Mouse (Mus musculus): Measurements from ENCODE around the gene C1qtnf12.

Gene C1qtnf12

GRCm38 (mm10) chr4:155993606-155994005 is 31.5 kb downstream of the C1qtnf12 start:
- DNase-seq (ENCODE audit: low spot score), result no peak

GRCm38 (mm10) chr4:156004109-156004508 is 42.0 kb downstream of the C1qtnf12 start:
- DNase-seq (ENCODE audit: low spot score), result no peak

- no peak for DNase-seq (ENCODE audit: low spot score)
These were observed 46.3 kb downstream of the C1qtnf12 start for GRCm38 (mm10) chr4:156008369-156008768.

GRCm38 (mm10) chr4:156013637-156014036 is 51.5 kb downstream of the C1qtnf12 start, which contains the start of gene Tnfrsf4:
Tnfrsf4 (plus strand) TSS chr4:156013843.
- DNase-seq (ENCODE audit: low spot score), result no peak

- DNase-seq (ENCODE audit: low spot score), result no peak
These were observed 52.3 kb downstream of the C1qtnf12 start for GRCm38 (mm10) chr4:156014436-156014835.

Data from testis, postnatal 14 days (tissue).